Mouse (Mus musculus): ENCODE measurements at regions not wholly inside any gene's neighbourhood (a gene's known extent, or its start where the extent isn't known, plus 50 kb on each side); places are given as distances from the start of the nearest gene placed in this dataset.

DNA sequence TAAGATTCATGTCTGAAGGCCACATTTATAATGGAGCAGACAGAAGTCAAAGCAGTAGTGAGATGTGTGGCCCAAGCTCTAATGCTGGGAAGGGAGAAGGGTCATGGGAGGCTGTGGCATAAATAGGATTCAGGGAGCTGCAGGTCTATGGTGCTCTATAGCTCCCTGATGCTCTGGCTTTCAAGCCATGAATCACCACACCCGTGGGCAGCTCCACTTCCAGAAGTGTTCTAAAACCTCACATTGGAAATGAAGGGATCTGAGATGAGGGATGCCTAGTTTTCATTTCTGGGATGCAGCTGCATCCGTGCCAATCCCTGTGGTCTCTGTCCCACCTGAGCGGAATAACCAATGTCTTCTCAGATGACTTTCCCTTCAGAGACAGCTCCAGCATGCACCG is 553.2 kb downstream of the Plekhb2 start:
- Histone ChIP-seq H3K4me1 (ENCODE audit: control insufficient read depth in 2 of 2, insufficient read depth in 2 of 2, low read length in 2 of 2, poor library complexity in 1 of 2) (no peaks in the 10 kb centered on the region), H3K9ac (ENCODE audit: insufficient read depth, low read depth, low read length, poor library complexity, severe bottlenecking) (no peak overlapping the region), H3K36me3 (ENCODE audit: control insufficient read depth, insufficient read depth, low read length, poor library complexity, severe bottlenecking) (no peaks in the 10 kb centered on the region), H3K27ac (ENCODE audit: insufficient read depth, low read depth, low read length, poor library complexity, severe bottlenecking) (no peak overlapping the region), H3K9me3 (ENCODE audit: control insufficient read depth, insufficient read depth, low read depth, low read length) (no peaks in the 10 kb centered on the region), H3K4me3 (ENCODE audit: insufficient read depth in 1 of 2, low read depth in 1 of 2, low read length in 2 of 2, poor library complexity in 1 of 2, severe bottlenecking in 1 of 2) (no peak overlapping the region)
- in situ Hi-C loops (cut with MboI; ENCODE audit: low sequenced_read_pairs in 2 of 2, unreplicated experiment in 2 of 2), result no loop called here
- DNase-seq (ENCODE audit: low read depth, low spot score), result no peak
- no peak for TF ChIP-seq MAFK (IDR thresholded peaks at IDR 0.05; ENCODE audit: insufficient read depth, low read depth, low read length)
- TF ChIP-seq ZNF384 (IDR thresholded peaks at IDR 0.05; ENCODE audit: low read depth, low read length), result no peak
- no peak for TF ChIP-seq HCFC1 (IDR thresholded peaks at IDR 0.05; ENCODE audit: borderline replicate concordance, insufficient read depth, low read length)
- no peak for TF ChIP-seq CHD2 (IDR thresholded peaks at IDR 0.05; ENCODE audit: low read depth, low read length)
- TF ChIP-seq ZC3H11A (IDR thresholded peaks at IDR 0.05; ENCODE audit: borderline replicate concordance, low read depth, low read length), result no peak

DNA sequence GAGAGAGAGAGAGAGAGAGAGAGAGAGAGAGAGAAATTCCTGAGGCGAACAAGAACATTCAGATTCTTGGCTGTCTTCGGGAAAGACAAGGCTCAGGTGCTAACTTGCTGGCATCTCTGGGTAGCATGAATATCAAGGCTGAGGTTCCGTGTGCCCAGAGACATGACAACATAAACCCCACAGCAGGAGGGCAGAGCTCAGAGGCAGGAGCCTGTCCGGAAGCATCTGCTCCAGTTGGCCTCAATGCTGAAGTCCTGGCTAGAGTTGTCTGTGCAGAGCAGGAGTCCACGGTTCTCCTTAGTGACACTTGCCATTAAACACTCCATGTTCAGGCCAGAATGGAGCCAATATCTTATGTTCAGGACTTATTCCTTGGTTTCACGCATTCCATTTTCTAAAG is 555.6 kb downstream of the Plekhb2 start:
- TF ChIP-seq CHD2 (IDR thresholded peaks at IDR 0.05; ENCODE audit: low read depth, low read length) (no peak), ZNF384 (IDR thresholded peaks at IDR 0.05; ENCODE audit: low read depth, low read length) (no peak), HCFC1 (IDR thresholded peaks at IDR 0.05; ENCODE audit: borderline replicate concordance, insufficient read depth, low read length) (no peak), MAFK (IDR thresholded peaks at IDR 0.05; ENCODE audit: insufficient read depth, low read depth, low read length) (no peak), ZC3H11A (IDR thresholded peaks at IDR 0.05; ENCODE audit: borderline replicate concordance, low read depth, low read length) (no peak)
- in situ Hi-C loops (cut with MboI; ENCODE audit: low sequenced_read_pairs in 2 of 2, unreplicated experiment in 2 of 2), result no loop called here
- no peak for DNase-seq (ENCODE audit: low read depth, low spot score)
- no peaks in the 10 kb centered on the region for H3K36me3 ChIP-seq (ENCODE audit: control insufficient read depth, insufficient read depth, low read length, poor library complexity, severe bottlenecking)
- no peak overlapping the region for H3K4me3 ChIP-seq (ENCODE audit: insufficient read depth in 1 of 2, low read depth in 1 of 2, low read length in 2 of 2, poor library complexity in 1 of 2, severe bottlenecking in 1 of 2)
- no peaks in the 10 kb centered on the region for H3K4me1 ChIP-seq (ENCODE audit: control insufficient read depth in 2 of 2, insufficient read depth in 2 of 2, low read length in 2 of 2, poor library complexity in 1 of 2)
- H3K9me3 ChIP-seq (ENCODE audit: control insufficient read depth, insufficient read depth, low read depth, low read length), result no peaks in the 10 kb centered on the region
- H3K9ac ChIP-seq (ENCODE audit: insufficient read depth, low read depth, low read length, poor library complexity, severe bottlenecking), result no peak overlapping the region
- H3K27ac ChIP-seq (ENCODE audit: insufficient read depth, low read depth, low read length, poor library complexity, severe bottlenecking), result no peak overlapping the region

DNA sequence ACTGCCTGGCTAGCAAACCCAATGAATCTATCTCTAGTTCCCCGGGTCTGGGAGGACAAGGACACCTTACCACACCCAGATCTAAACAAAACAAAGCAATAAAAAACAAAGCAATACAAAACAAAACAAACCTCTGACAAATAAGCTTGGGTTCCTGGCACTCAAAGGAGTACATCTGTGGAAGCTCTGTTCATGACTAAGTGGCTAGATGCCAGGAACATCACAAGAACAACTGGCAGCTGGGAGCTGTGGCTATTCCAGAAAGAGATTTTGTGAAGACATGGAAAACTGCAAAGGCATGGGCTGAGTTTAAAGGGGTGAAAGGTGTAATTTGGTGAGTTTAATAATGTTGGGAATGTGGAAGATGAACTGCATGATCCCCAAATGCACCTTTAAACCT is 565.9 kb downstream of the Plekhb2 start:
- no peak for TF ChIP-seq HCFC1 (IDR thresholded peaks at IDR 0.05; ENCODE audit: borderline replicate concordance, insufficient read depth, low read length)
- TF ChIP-seq ZNF384 (IDR thresholded peaks at IDR 0.05; ENCODE audit: low read depth, low read length), result no peak
- TF ChIP-seq MAFK (IDR thresholded peaks at IDR 0.05; ENCODE audit: insufficient read depth, low read depth, low read length), result no peak
- TF ChIP-seq CHD2 (IDR thresholded peaks at IDR 0.05; ENCODE audit: low read depth, low read length), result no peak
- no peaks in the 10 kb centered on the region for H3K36me3 ChIP-seq (ENCODE audit: control insufficient read depth, insufficient read depth, low read length, poor library complexity, severe bottlenecking)
- H3K4me3 ChIP-seq (ENCODE audit: insufficient read depth in 1 of 2, low read depth in 1 of 2, low read length in 2 of 2, poor library complexity in 1 of 2, severe bottlenecking in 1 of 2), result no peak overlapping the region
- in situ Hi-C loops (cut with MboI; ENCODE audit: low sequenced_read_pairs in 2 of 2, unreplicated experiment in 2 of 2), result no loop called here
- H3K9ac ChIP-seq (ENCODE audit: insufficient read depth, low read depth, low read length, poor library complexity, severe bottlenecking), result no peak overlapping the region
- H3K9me3 ChIP-seq (ENCODE audit: control insufficient read depth, insufficient read depth, low read depth, low read length), result no peaks in the 10 kb centered on the region
- no peak for DNase-seq (ENCODE audit: low read depth, low spot score)
- no peaks in the 10 kb centered on the region for H3K4me1 ChIP-seq (ENCODE audit: control insufficient read depth in 2 of 2, insufficient read depth in 2 of 2, low read length in 2 of 2, poor library complexity in 1 of 2)
- H3K27ac ChIP-seq (ENCODE audit: insufficient read depth, low read depth, low read length, poor library complexity, severe bottlenecking), result no peak overlapping the region

DNA sequence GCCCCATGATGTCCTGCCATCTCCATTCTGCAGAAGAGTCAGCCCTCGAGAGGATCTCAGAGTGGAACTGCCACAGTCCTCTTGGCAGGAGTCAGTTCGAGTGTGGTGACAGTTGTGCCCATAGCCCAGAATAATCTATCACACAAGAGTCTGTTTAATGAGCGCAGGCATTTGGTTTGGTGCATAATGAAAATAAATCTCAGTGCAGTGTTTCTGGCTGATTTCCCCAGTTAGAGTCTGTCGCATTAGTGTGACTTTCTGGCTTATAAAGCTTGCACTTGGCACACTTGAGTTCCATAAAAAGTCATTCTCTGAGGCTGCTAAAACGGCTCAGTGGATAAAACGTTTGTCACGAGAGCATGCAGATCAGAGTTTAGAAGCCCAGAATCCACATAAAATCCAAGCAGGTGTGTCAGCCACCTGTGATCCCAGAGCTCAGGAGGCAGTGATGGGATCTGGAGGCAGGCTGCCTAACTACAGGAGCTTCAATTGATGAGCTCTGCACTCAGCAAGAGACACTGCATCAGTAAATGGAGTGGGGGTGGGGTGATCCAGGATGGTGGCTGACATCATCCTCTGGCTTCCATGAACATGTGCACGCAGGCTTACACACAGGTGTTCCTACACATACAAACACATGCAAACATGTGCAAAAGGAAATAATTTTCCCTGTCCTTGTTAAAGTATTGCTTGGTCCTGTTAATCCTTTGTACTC is 578.5 kb downstream of the Plekhb2 start:
- H3K9me3 ChIP-seq (ENCODE audit: control insufficient read depth, insufficient read depth, low read depth, low read length), result no peaks in the 10 kb centered on the region
- H3K9ac ChIP-seq (ENCODE audit: insufficient read depth, low read depth, low read length, poor library complexity, severe bottlenecking), result no peak overlapping the region
- H3K4me1 ChIP-seq (ENCODE audit: control insufficient read depth in 2 of 2, insufficient read depth in 2 of 2, low read length in 2 of 2, poor library complexity in 1 of 2), result no peaks in the 10 kb centered on the region
- in situ Hi-C loops (cut with MboI; ENCODE audit: low sequenced_read_pairs in 2 of 2, unreplicated experiment in 2 of 2), result no loop called here
- no peak for DNase-seq (ENCODE audit: low read depth, low spot score)
- no peak overlapping the region for H3K27ac ChIP-seq (ENCODE audit: insufficient read depth, low read depth, low read length, poor library complexity, severe bottlenecking)
- TF ChIP-seq MAFK (IDR thresholded peaks at IDR 0.05; ENCODE audit: insufficient read depth, low read depth, low read length) (no peak), CHD2 (IDR thresholded peaks at IDR 0.05; ENCODE audit: low read depth, low read length) (no peak), HCFC1 (IDR thresholded peaks at IDR 0.05; ENCODE audit: borderline replicate concordance, insufficient read depth, low read length) (no peak), ZNF384 (IDR thresholded peaks at IDR 0.05; ENCODE audit: low read depth, low read length) (no peak), ZC3H11A (IDR thresholded peaks at IDR 0.05; ENCODE audit: borderline replicate concordance, low read depth, low read length) (no peak)
- H3K4me3 ChIP-seq (ENCODE audit: insufficient read depth in 1 of 2, low read depth in 1 of 2, low read length in 2 of 2, poor library complexity in 1 of 2, severe bottlenecking in 1 of 2), result no peak overlapping the region
- H3K36me3 ChIP-seq (ENCODE audit: control insufficient read depth, insufficient read depth, low read length, poor library complexity, severe bottlenecking), result no peaks in the 10 kb centered on the region
